Mouse (Mus musculus): ENCODE data around the gene Arhgef38. TPM values are rescaled to one million over a fixed set of nuclear protein-coding genes. Genes with fewer than 3 reads are reported as not detected.

The Arhgef38 gene
- polyA plus RNA-seq, 1 experiment = not detected

- 79% methylated on average over 3 of the region's 3 CpGs for WGBS
- Histone ChIP-seq H3K4me1 (ENCODE audit: control insufficient read depth, insufficient read depth, low read length) (no peaks in the 10 kb centered on the region), H3K27ac (ENCODE audit: control insufficient read depth, insufficient read depth, low read depth, low read length, poor library complexity) (no peak overlapping the region), H3K4me3 (replicated peaks; ENCODE audit: control insufficient read depth, low read depth, low read length) (no peak overlapping the region)
- TF ChIP-seq CTCF (IDR thresholded peaks at IDR 0.05; ENCODE audit: control insufficient read depth, insufficient read depth, low read length) (no peak), POLR2A (IDR thresholded peaks at IDR 0.05; ENCODE audit: borderline replicate concordance, control insufficient read depth, low read depth, low read length) (no peak)
Observed at GRCm38 (mm10) chr3:133187524-133187923, 47.2 kb downstream of the Arhgef38 start.

DNA sequence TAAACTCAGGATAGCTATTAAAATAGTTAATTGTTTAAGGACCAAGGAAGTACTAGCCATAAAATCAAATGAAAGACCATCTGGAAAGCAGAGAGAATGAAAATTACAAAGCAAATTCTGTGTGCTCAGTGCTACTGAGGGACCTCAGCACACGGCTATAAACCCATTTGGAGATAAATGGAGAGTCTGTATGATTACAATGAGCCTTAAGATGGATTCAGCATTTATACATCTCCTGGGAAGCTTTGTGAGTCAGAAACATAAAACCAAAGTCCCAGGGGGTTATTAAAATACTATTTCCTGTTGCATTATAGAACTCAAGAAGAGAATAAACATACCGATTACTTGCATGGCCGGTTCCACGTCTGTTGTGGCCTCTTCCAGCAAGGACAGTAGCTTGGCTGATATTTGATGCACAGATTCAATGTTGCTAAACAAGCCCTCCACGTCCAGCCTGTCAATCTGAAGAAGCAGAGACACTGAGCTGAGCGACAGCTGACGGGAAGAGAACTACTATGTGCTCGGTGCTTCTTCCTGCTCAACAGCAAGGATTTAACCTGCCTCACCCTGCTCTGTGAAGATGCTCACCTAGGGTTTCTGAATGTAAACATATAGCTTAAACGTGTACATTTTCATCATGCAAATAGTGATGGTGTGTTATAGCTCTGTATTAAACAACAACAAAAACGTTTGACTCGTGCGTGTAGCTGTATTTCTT lies 58.6 kb downstream of the Arhgef38 start:
- TF ChIP-seq POLR2A (IDR thresholded peaks at IDR 0.05; ENCODE audit: borderline replicate concordance, control insufficient read depth, low read depth, low read length) = no peak
- TF ChIP-seq CTCF (IDR thresholded peaks at IDR 0.05; ENCODE audit: control insufficient read depth, insufficient read depth, low read length) = no peak
- 76% methylated on average over 12 of the region's 12 CpGs for WGBS
- no peaks in the 10 kb centered on the region for H3K4me1 ChIP-seq (ENCODE audit: control insufficient read depth, insufficient read depth, low read length)
- no peak overlapping the region for H3K27ac ChIP-seq (ENCODE audit: control insufficient read depth, insufficient read depth, low read depth, low read length, poor library complexity)
- H3K4me3 ChIP-seq (replicated peaks; ENCODE audit: control insufficient read depth, low read depth, low read length) = no peak overlapping the region

GRCm38 (mm10) chr3:133172291-133172690 lies 62.5 kb downstream of the Arhgef38 start:
- Histone ChIP-seq H3K27ac (ENCODE audit: control insufficient read depth, insufficient read depth, low read depth, low read length, poor library complexity) (no peak overlapping the region), H3K4me1 (ENCODE audit: control insufficient read depth, insufficient read depth, low read length) (no peaks in the 10 kb centered on the region), H3K4me3 (replicated peaks; ENCODE audit: control insufficient read depth, low read depth, low read length) (no peak overlapping the region)
- TF ChIP-seq POLR2A (IDR thresholded peaks at IDR 0.05; ENCODE audit: borderline replicate concordance, control insufficient read depth, low read depth, low read length) (no peak), CTCF (IDR thresholded peaks at IDR 0.05; ENCODE audit: control insufficient read depth, insufficient read depth, low read length) (no peak)
- 86% methylated on average over 4 of the region's 4 CpGs for WGBS

DNA sequence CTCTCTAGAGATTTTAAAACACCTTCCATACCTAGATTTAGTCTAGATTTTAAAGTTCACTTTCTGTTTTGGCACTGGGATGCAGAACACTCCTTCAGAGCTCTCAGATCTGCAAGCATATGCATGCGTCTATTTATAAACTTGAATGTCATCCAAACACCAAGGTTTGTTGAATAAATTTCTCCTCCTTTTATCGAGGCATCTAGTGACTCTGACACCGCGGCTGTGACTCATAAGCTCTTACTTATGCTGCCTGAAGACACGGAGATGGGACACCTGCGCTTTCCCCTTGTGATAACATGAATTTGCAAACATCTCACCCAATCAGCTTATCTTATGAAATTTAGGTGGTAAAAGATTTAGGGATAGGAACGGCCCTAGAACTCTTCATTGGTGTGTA lies 65.0 kb downstream of the Arhgef38 start:
- WGBS = 74% methylated on average over 7 of the region's 7 CpGs
- H3K4me1 ChIP-seq (ENCODE audit: control insufficient read depth, insufficient read depth, low read length) = no peaks in the 10 kb centered on the region
- H3K4me3 ChIP-seq (replicated peaks; ENCODE audit: control insufficient read depth, low read depth, low read length) = no peak overlapping the region
- H3K27ac ChIP-seq (ENCODE audit: control insufficient read depth, insufficient read depth, low read depth, low read length, poor library complexity) = no peak overlapping the region
- TF ChIP-seq CTCF (IDR thresholded peaks at IDR 0.05; ENCODE audit: control insufficient read depth, insufficient read depth, low read length) (no peak), POLR2A (IDR thresholded peaks at IDR 0.05; ENCODE audit: borderline replicate concordance, control insufficient read depth, low read depth, low read length) (no peak)

- WGBS = 69% methylated on average over 6 of the region's 6 CpGs
- Histone ChIP-seq H3K4me1 (ENCODE audit: control insufficient read depth, insufficient read depth, low read length) (no peaks in the 10 kb centered on the region), H3K27ac (ENCODE audit: control insufficient read depth, insufficient read depth, low read depth, low read length, poor library complexity) (no peak overlapping the region), H3K4me3 (replicated peaks; ENCODE audit: control insufficient read depth, low read depth, low read length) (no peak overlapping the region)
- TF ChIP-seq POLR2A (IDR thresholded peaks at IDR 0.05; ENCODE audit: borderline replicate concordance, control insufficient read depth, low read depth, low read length) (no peak), CTCF (IDR thresholded peaks at IDR 0.05; ENCODE audit: control insufficient read depth, insufficient read depth, low read length) (no peak)
Observed at GRCm38 (mm10) chr3:133167550-133167949, 67.2 kb downstream of the Arhgef38 start.

- no peaks in the 10 kb centered on the region for H3K4me1 ChIP-seq (ENCODE audit: control insufficient read depth, insufficient read depth, low read length)
- TF ChIP-seq CTCF (IDR thresholded peaks at IDR 0.05; ENCODE audit: control insufficient read depth, insufficient read depth, low read length) (no peak), POLR2A (IDR thresholded peaks at IDR 0.05; ENCODE audit: borderline replicate concordance, control insufficient read depth, low read depth, low read length) (no peak)
- H3K4me3 ChIP-seq (replicated peaks; ENCODE audit: control insufficient read depth, low read depth, low read length) = no peak overlapping the region
- H3K27ac ChIP-seq (ENCODE audit: control insufficient read depth, insufficient read depth, low read depth, low read length, poor library complexity) = no peak overlapping the region
- WGBS = 3% methylated on average over 1 of the region's 1 CpGs
Observed at GRCm38 (mm10) chr3:133165130-133165529, 69.6 kb downstream of the Arhgef38 start.

DNA sequence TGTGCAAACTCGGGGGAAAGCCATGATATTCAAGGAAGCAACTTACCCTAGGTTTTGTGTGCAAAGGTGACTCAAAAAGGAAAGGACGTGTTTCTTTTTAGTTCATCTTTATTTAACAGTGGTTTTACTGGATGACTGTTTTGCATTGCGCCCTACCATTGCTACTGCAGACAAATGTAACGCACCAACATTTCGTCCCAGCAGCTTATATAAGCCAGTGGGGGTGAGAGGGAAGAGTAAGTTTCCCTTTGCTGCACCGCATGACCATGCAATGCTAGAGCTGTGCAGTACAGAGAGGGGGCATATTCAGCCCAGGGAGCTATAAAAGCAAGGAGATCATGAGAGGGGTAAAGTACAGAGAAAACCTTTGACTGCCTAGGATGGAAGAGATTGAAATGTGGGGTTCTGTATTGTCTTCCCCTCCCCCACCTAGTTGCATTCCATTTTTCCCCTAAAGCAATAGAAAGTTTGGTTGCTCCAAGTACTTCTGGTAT lies 70.8 kb downstream of the Arhgef38 start:
- Histone ChIP-seq H3K4me3 (replicated peaks; ENCODE audit: control insufficient read depth, low read depth, low read length) (no peak overlapping the region), H3K27ac (ENCODE audit: control insufficient read depth, insufficient read depth, low read depth, low read length, poor library complexity) (no peak overlapping the region), H3K4me1 (ENCODE audit: control insufficient read depth, insufficient read depth, low read length) (no peaks in the 10 kb centered on the region)
- WGBS = 77% methylated on average over 6 of the region's 6 CpGs
- no peak for TF ChIP-seq POLR2A (IDR thresholded peaks at IDR 0.05; ENCODE audit: borderline replicate concordance, control insufficient read depth, low read depth, low read length)
- no peak for TF ChIP-seq CTCF (IDR thresholded peaks at IDR 0.05; ENCODE audit: control insufficient read depth, insufficient read depth, low read length)

- Histone ChIP-seq H3K27ac (ENCODE audit: control insufficient read depth, insufficient read depth, low read depth, low read length, poor library complexity) (no peak overlapping the region), H3K4me1 (ENCODE audit: control insufficient read depth, insufficient read depth, low read length) (no peaks in the 10 kb centered on the region), H3K4me3 (replicated peaks; ENCODE audit: control insufficient read depth, low read depth, low read length) (no peak overlapping the region)
- TF ChIP-seq POLR2A (IDR thresholded peaks at IDR 0.05; ENCODE audit: borderline replicate concordance, control insufficient read depth, low read depth, low read length) = no peak
- TF ChIP-seq CTCF (IDR thresholded peaks at IDR 0.05; ENCODE audit: control insufficient read depth, insufficient read depth, low read length) = no peak
- 72% methylated on average over 7 of the region's 7 CpGs for WGBS
Observed at GRCm38 (mm10) chr3:133163174-133163573, 71.6 kb downstream of the Arhgef38 start.
